Mouse (Mus musculus): ENCODE results near the gene Pink1. TPM values are rescaled to one million over a fixed set of nuclear protein-coding genes. Genes with fewer than 3 reads are reported as not detected.

Gene Pink1
- total RNA-seq, 2 experiments from 2014 or later, result 171 to 188 TPM

GRCm38 (mm10) chr4:138312105-138312504, 14.0 kb downstream of the Pink1 start:
- DNase-seq, result no peak

GRCm38 (mm10) chr4:138311595-138311994, 14.5 kb downstream of the Pink1 start:
- peak; percentile 61 for DNase-seq

GRCm38 (mm10) chr4:138310311-138310910, 15.7 kb downstream of the Pink1 start:
- DNase-seq, result no peak

GRCm38 (mm10) chr4:138307739-138308138, 18.4 kb downstream of the Pink1 start:
- no peak for DNase-seq

GRCm38 (mm10) chr4:138307025-138307424, 19.1 kb downstream of the Pink1 start:
- DNase-seq, result no peak

- DNase-seq, result peak; percentile 97
These were observed 21.6 kb downstream of the Pink1 start, which contains the start of gene Ddost for GRCm38 (mm10) chr4:138304340-138305104. Ddost (plus strand) TSS chr4:138304730.

- DNase-seq, result no peak
These were observed 22.4 kb downstream of the Pink1 start for GRCm38 (mm10) chr4:138303742-138304141.

GRCm38 (mm10) chr4:138303011-138303410, 23.1 kb downstream of the Pink1 start:
- no peak for DNase-seq

- DNase-seq, result no peak
These were observed 24.8 kb downstream of the Pink1 start for GRCm38 (mm10) chr4:138301271-138301780.

- no peak for DNase-seq
These were observed 32.1 kb downstream of the Pink1 start for GRCm38 (mm10) chr4:138293949-138294550.

- DNase-seq, result no peak
These were observed 32.7 kb downstream of the Pink1 start for GRCm38 (mm10) chr4:138293261-138293948.

- DNase-seq, result no peak
These were observed 34.1 kb downstream of the Pink1 start for GRCm38 (mm10) chr4:138292028-138292427.

- DNase-seq, result no peak
These were observed 37.4 kb downstream of the Pink1 start for GRCm38 (mm10) chr4:138288691-138289090.

- DNase-seq, result no peak
These were observed 39.7 kb downstream of the Pink1 start for GRCm38 (mm10) chr4:138286411-138286810.

- peak; percentile 78 for DNase-seq
These were observed 43.3 kb downstream of the Pink1 start for GRCm38 (mm10) chr4:138282834-138283233.

GRCm38 (mm10) chr4:138278346-138278745, 47.8 kb downstream of the Pink1 start:
- peak; percentile 30 for DNase-seq

GRCm38 (mm10) chr4:138272011-138272997, 53.8 kb downstream of the Pink1 start:
- DNase-seq, result no peak

GRCm38 (mm10) chr4:138267869-138268268, 58.2 kb downstream of the Pink1 start:
- DNase-seq, result no peak
